Mouse (Mus musculus) adrenal gland, adult 2 months (tissue): ENCODE measurements at regions not wholly inside any gene's neighbourhood (a gene's known extent, or its start where the extent isn't known, plus 50 kb on each side); places are given as distances from the start of the nearest gene placed in this dataset.
A peak's percentile ranks its signal among the peaks of the same experiment; 100 is the strongest.

Source experiments
- DNase-seq: peaks from one replicate; pipeline ENCODE4 v3.0.0; 2021

- DNase-seq: no peak
These were observed 169.6 kb upstream of the Fat1 start for GRCm38 (mm10) chr8:44765677-44766076.

- DNase-seq: peak; percentile 6
These were observed 169.0 kb upstream of the Fat1 start for GRCm38 (mm10) chr8:44766111-44766873.

GRCm38 (mm10) chr8:44767271-44767670 lies 168.0 kb upstream of the Fat1 start:
- DNase-seq: no peak

- DNase-seq: no peak
These were observed 156.0 kb upstream of the Fat1 start for GRCm38 (mm10) chr8:44779212-44779611.

- DNase-seq: no peak
These were observed 152.8 kb upstream of the Fat1 start for GRCm38 (mm10) chr8:44782421-44782820.

GRCm38 (mm10) chr8:44785161-44785560 lies 150.1 kb upstream of the Fat1 start:
- DNase-seq: no peak

GRCm38 (mm10) chr8:44786740-44787139 lies 148.5 kb upstream of the Fat1 start:
- no peak for DNase-seq

- no peak for DNase-seq
These were observed 147.0 kb upstream of the Fat1 start for GRCm38 (mm10) chr8:44788290-44788689.

GRCm38 (mm10) chr8:44799513-44799912 lies 135.7 kb upstream of the Fat1 start:
- no peak for DNase-seq

GRCm38 (mm10) chr8:44800827-44801273 lies 134.4 kb upstream of the Fat1 start:
- peak; percentile 62 for DNase-seq

- DNase-seq: no peak
These were observed 133.5 kb upstream of the Fat1 start for GRCm38 (mm10) chr8:44801604-44802206.

- DNase-seq: peak; percentile 31
These were observed 132.9 kb upstream of the Fat1 start for GRCm38 (mm10) chr8:44802331-44802730.

GRCm38 (mm10) chr8:44804414-44805178 lies 130.7 kb upstream of the Fat1 start:
- no peak for DNase-seq

- DNase-seq: peak; percentile 53
These were observed 129.9 kb upstream of the Fat1 start for GRCm38 (mm10) chr8:44805179-44805815.

- DNase-seq: no peak
These were observed 122.9 kb upstream of the Fat1 start for GRCm38 (mm10) chr8:44812360-44812759.

- no peak for DNase-seq
These were observed 117.6 kb upstream of the Fat1 start for GRCm38 (mm10) chr8:44817532-44818157.

- DNase-seq: no peak
These were observed 116.0 kb upstream of the Fat1 start for GRCm38 (mm10) chr8:44819270-44819669.

- no peak for DNase-seq
These were observed 115.6 kb upstream of the Fat1 start for GRCm38 (mm10) chr8:44819691-44820090.

GRCm38 (mm10) chr8:44825183-44825757 lies 110.0 kb upstream of the Fat1 start:
- no peak for DNase-seq

- DNase-seq: peak; percentile 55
These were observed 108.3 kb upstream of the Fat1 start for GRCm38 (mm10) chr8:44826936-44827335.

GRCm38 (mm10) chr8:44828026-44828425 lies 107.2 kb upstream of the Fat1 start:
- DNase-seq: no peak

GRCm38 (mm10) chr8:44838431-44838830 lies 96.8 kb upstream of the Fat1 start:
- no peak for DNase-seq
